Mouse (Mus musculus): Measurements from ENCODE around the gene Uba52. TPM values are rescaled to one million over a fixed set of nuclear protein-coding genes. Genes with fewer than 3 reads are reported as not detected.

The Uba52 gene
- polyA plus RNA-seq, 1 experiment from 2014 or later = 991 TPM

- Histone ChIP-seq H3K4me3 (ENCODE audit: low read length) (no peak overlapping the region), H3K4me1 (ENCODE audit: control insufficient read depth, insufficient read depth, low read length) (peaks cover 32% of the 10 kb centered on the region), H3K36me3 (ENCODE audit: control insufficient read depth, insufficient read depth, low read length) (no peaks in the 10 kb centered on the region), H3K27ac (ENCODE audit: low read length) (no peak overlapping the region), H3K9me3 (ENCODE audit: control insufficient read depth, low read length) (no peaks in the 10 kb centered on the region), H3K9ac (ENCODE audit: low read depth, low read length) (peak overlapping the region; percentile 15; the same call in 1 of the 2 replicates), H3K4me2 (ENCODE audit: low read depth, low read length) (peak overlapping the region; percentile 28; the same call in 1 of the 2 replicates), H3K27me3 (replicated peaks; ENCODE audit: control insufficient read depth, insufficient read depth, low read length) (peaks cover 57% of the 10 kb centered on the region)
- no peak for ATAC-seq
- 16% methylated on average over 23 of the region's 23 CpGs for WGBS
These were observed 8.6 kb downstream of the Uba52 start for GRCm38 (mm10) chr8:70501820-70502529.

DNA sequence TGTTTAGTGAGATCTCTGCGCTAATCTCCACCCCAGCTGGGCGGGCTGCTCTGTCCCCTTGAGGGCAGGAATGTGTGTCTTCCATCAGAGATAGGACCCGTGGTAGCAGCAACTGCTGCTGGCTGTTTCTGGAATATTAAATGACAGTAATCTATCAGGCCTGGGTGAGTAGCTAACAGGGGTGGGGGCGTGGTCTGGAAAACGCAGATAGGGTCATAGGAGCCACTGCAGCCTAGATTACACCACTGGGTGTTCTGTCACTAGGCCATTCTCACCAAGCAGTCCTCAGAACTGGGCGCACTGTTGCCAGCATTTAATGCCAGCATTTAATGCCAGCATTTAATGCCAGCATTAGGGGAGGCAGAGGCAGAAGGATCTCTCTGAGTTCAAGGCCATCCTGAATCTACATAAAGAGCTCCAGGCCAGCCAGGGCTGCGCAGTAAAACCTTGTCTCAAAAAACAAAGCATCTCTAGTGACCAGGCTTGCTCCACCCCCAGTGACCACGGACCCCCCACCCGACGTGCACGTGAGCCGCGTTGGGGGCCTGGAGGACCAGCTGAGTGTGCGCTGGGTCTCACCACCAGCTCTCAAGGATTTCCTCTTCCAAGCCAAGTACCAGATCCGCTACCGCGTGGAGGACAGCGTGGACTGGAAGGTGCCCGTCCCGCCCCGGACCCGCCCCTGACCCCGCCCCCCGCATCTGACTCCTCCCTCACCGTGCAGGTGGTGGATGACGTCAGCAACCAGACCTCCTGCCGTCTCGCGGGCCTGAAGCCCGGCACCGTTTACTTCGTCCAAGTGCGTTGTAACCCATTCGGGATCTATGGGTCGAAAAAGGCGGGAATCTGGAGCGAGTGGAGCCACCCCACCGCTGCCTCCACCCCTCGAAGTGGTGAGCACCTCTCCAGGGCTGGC is 10.0 kb downstream of the Uba52 start:
- Histone ChIP-seq H3K27ac (ENCODE audit: low read length) (no peak overlapping the region), H3K4me3 (ENCODE audit: low read length) (peak overlapping the region; percentile 30), H3K36me3 (ENCODE audit: control insufficient read depth, insufficient read depth, low read length) (no peaks in the 10 kb centered on the region), H3K9me3 (ENCODE audit: control insufficient read depth, low read length) (no peaks in the 10 kb centered on the region), H3K27me3 (replicated peaks; ENCODE audit: control insufficient read depth, insufficient read depth, low read length) (peaks cover 70% of the 10 kb centered on the region), H3K9ac (ENCODE audit: low read depth, low read length) (no peak overlapping the region), H3K4me1 (ENCODE audit: control insufficient read depth, insufficient read depth, low read length) (peaks cover 26% of the 10 kb centered on the region), H3K4me2 (ENCODE audit: low read depth, low read length) (peak overlapping the region; percentile 41)
- peak; percentile 26 for ATAC-seq
- WGBS = 9% methylated on average over 39 of the region's 39 CpGs

- 11% methylated on average over 12 of the region's 12 CpGs for WGBS
- Histone ChIP-seq H3K9me3 (ENCODE audit: control insufficient read depth, low read length) (no peaks in the 10 kb centered on the region), H3K4me3 (ENCODE audit: low read length) (no peak overlapping the region), H3K4me1 (ENCODE audit: control insufficient read depth, insufficient read depth, low read length) (peaks cover 25% of the 10 kb centered on the region), H3K27me3 (replicated peaks; ENCODE audit: control insufficient read depth, insufficient read depth, low read length) (peaks cover 93% of the 10 kb centered on the region), H3K36me3 (ENCODE audit: control insufficient read depth, insufficient read depth, low read length) (no peaks in the 10 kb centered on the region), H3K27ac (ENCODE audit: low read length) (no peak overlapping the region), H3K4me2 (ENCODE audit: low read depth, low read length) (no peak overlapping the region), H3K9ac (ENCODE audit: low read depth, low read length) (no peak overlapping the region)
- ATAC-seq = no peak
These were observed 14.9 kb downstream of the Uba52 start for GRCm38 (mm10) chr8:70495771-70496062.

DNA sequence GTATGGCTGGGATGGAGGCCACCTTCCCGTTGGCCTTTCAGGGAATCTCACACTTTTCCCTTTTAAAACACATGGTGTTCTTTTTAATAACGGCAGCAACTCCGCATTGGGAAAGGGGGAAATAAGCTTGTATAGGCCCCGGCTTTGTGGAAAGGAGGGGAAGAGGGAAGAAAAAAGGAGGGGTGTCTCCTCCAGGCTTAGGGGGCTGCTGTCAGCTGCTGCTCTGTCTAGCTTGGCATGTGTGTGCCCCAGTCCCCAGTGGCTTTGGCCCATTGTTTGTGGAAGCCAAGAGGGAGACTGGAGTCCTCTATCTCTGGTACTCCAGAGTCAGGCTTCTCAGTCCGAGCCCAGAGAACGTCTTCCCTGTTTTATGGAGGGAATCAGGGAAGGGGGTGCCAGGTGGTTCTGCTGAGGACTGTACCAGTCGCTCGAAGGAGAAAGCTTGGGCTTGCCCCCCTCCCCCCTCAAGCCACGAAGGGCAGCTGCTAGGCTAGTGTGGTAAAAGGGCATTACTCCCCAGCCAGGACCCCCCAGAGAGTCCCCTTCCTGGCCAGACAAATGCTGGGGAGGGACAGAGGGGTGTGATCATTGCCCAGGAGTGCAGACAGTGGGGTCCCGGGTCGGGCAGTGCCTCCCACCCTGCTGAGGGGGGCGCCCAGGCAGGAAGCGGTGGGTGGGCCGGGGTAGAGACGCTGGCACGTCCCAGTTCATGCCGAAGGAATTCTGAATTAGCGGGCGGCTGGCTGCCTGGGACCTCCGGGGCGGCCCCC is 15.4 kb downstream of the Uba52 start:
- peaks cover 20% of the 10 kb centered on the region for H3K4me1 ChIP-seq (ENCODE audit: control insufficient read depth, insufficient read depth, low read length)
- peaks cover 94% of the 10 kb centered on the region for H3K27me3 ChIP-seq (replicated peaks; ENCODE audit: control insufficient read depth, insufficient read depth, low read length)
- H3K36me3 ChIP-seq (ENCODE audit: control insufficient read depth, insufficient read depth, low read length) = no peaks in the 10 kb centered on the region
- 7% methylated on average over 21 of the region's 21 CpGs for WGBS
- no peak for ATAC-seq
- no peak overlapping the region for H3K9ac ChIP-seq (ENCODE audit: low read depth, low read length)
- H3K9me3 ChIP-seq (ENCODE audit: control insufficient read depth, low read length) = no peaks in the 10 kb centered on the region
- H3K27ac ChIP-seq (ENCODE audit: low read length) = no peak overlapping the region
- no peak overlapping the region for H3K4me2 ChIP-seq (ENCODE audit: low read depth, low read length)
- H3K4me3 ChIP-seq (ENCODE audit: low read length) = no peak overlapping the region

DNA sequence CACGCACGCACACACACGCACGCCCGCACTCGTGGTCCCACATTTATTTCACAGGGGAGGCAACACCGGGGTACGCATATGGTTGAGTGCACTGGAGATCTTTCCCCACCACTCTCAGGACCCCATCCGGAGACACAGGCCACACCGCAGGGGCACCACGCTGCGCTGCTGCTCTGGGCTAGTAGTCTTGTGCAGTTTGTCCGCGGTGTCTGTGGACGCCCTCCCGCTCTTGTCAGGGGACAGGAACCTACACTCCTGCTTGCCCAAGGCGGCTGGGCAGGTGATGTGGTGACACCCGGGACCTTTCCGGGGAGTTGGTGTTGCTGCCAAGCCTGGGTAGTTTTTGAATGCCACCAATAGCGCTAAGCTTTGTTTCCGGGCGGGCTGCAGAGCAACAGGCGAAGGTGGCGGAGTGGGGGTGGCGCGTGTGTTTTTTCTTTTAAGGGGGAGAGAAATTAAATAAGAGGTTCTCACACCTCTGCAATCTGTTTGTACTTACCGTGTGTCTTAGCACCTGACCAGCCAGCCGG is 16.1 kb downstream of the Uba52 start:
- Histone ChIP-seq H3K27ac (ENCODE audit: low read length) (no peak overlapping the region), H3K9me3 (ENCODE audit: control insufficient read depth, low read length) (no peaks in the 10 kb centered on the region), H3K27me3 (replicated peaks; ENCODE audit: control insufficient read depth, insufficient read depth, low read length) (peaks cover 97% of the 10 kb centered on the region), H3K4me2 (ENCODE audit: low read depth, low read length) (no peak overlapping the region), H3K4me1 (ENCODE audit: control insufficient read depth, insufficient read depth, low read length) (peaks cover 25% of the 10 kb centered on the region), H3K9ac (ENCODE audit: low read depth, low read length) (no peak overlapping the region), H3K4me3 (ENCODE audit: low read length) (0 out of 2 replicates have a peak overlapping the region, but pooled peaks have one; percentile 6), H3K36me3 (ENCODE audit: control insufficient read depth, insufficient read depth, low read length) (no peaks in the 10 kb centered on the region)
- no peak for ATAC-seq
- WGBS = 3% methylated on average over 28 of the region's 28 CpGs

GRCm38 (mm10) chr8:70493692-70494415 is 16.7 kb downstream of the Uba52 start:
- Histone ChIP-seq H3K27ac (ENCODE audit: low read length) (no peak overlapping the region), H3K4me2 (ENCODE audit: low read depth, low read length) (no peak overlapping the region), H3K9me3 (ENCODE audit: control insufficient read depth, low read length) (no peaks in the 10 kb centered on the region), H3K36me3 (ENCODE audit: control insufficient read depth, insufficient read depth, low read length) (no peaks in the 10 kb centered on the region), H3K4me1 (ENCODE audit: control insufficient read depth, insufficient read depth, low read length) (peaks cover 30% of the 10 kb centered on the region), H3K27me3 (replicated peaks; ENCODE audit: control insufficient read depth, insufficient read depth, low read length) (peaks cover 98% of the 10 kb centered on the region), H3K9ac (ENCODE audit: low read depth, low read length) (no peak overlapping the region), H3K4me3 (ENCODE audit: low read length) (no peak overlapping the region)
- 1% methylated on average over 47 of the region's 47 CpGs for WGBS
- ATAC-seq = no peak

DNA sequence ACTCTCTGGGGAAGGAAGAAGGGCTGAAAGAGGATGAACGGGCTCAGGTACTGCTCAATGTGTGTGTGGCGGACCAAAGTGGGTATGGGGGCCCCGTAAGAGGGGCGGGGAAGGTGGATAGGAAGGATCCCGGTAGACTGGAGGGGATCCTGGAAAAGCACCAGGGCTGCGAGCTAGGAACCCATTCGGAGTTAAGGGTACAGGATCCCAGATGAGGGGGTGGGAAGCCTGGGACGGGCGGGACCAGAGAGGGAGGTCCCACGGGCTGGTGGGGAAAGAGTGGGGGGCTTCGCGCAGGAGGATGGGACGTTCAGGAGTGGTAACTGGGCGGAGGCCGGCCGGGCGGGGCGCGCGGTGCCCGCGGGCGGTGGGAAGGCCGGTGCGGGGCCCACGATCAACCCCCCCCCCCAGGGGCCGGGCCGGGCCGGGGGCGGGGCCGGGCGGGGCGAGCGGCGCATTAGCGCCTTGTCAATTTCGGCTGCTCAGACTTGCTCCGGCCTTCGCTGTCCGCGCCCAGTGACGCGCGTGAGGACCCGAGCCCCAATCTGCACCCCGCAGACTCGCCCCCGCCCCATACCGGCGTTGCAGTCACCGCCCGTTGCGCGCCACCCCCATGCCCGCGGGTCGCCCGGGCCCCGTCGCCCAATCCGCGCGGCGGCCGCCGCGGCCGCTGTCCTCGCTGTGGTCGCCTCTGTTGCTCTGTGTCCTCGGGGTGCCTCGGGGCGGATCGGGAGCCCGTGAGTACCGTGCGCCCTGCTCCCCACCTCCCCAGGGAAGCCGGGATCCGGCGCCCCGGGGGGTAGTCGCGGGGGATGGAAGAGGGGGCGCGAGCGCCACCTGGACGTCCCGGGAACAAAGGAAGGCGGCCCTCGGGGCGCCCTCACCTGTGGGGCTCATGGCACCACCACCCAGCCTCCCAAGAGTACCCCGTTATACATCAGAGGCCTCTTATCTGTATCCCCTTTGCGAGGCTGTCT is 17.6 kb downstream of the Uba52 start, which contains the start of gene Crlf1:
Gene Crlf1 (plus strand): TSS at position 495 of the 977 bp plus-strand sequence.
- peak within 1 kb of the TSS; percentile 79 for H3K4me2 ChIP-seq (ENCODE audit: low read depth, low read length)
- peaks cover 39% of the 10 kb centered on the region for H3K4me1 ChIP-seq (ENCODE audit: control insufficient read depth, insufficient read depth, low read length)
- peak within 1 kb of the TSS; percentile 47 for H3K4me3 ChIP-seq (ENCODE audit: low read length)
- peaks cover 98% of the 10 kb centered on the region for H3K27me3 ChIP-seq (replicated peaks; ENCODE audit: control insufficient read depth, insufficient read depth, low read length)
- no peak within 1 kb of the TSS for H3K27ac ChIP-seq (ENCODE audit: low read length)
- no peaks in the 10 kb centered on the region for H3K9me3 ChIP-seq (ENCODE audit: control insufficient read depth, low read length)
- no peaks in the 10 kb centered on the region for H3K36me3 ChIP-seq (ENCODE audit: control insufficient read depth, insufficient read depth, low read length)
- H3K9ac ChIP-seq (ENCODE audit: low read depth, low read length) = no peak within 1 kb of the TSS
- under 1% methylated on average over 48 of the region's 93 CpGs for WGBS
- ATAC-seq = no peak

Measured in intestine, embryonic 16.5 days (tissue).